Mouse (Mus musculus) small intestine, adult 10 weeks (tissue): ENCODE results near the gene Heatr3. TPM values are rescaled to one million over a fixed set of nuclear protein-coding genes. Genes with fewer than 3 reads are reported as not detected.

Experiments
- polyA plus RNA-seq: library from polyadenylated mRNA; stranded (reverse); fragments of 350-450 nt; fragmentation: Illumina TruSeq; extraction: RNeasy Lipid Tissue Mini Kit (QIAGEN cat#74804); gene quantifications from one replicate; pipeline ENCODE4 v1.2.3, GENCODE M21; 2014; ENCODE audit warnings: low replicate concordance

The Heatr3 gene
- polyA plus RNA-seq = 16.4 TPM

GRCm38 (mm10) chr8:88137748-88138484 lies at the start of gene Heatr3:
TSS of gene Heatr3 (plus strand) at chr8:88137855.

GRCm38 (mm10) chr8:88118456-88119036 lies 19.1 kb upstream of the Heatr3 start, which contains the start of gene Cnep1r1:
TSS of gene Cnep1r1 (plus strand) at chr8:88118769.

GRCm38 (mm10) chr8:88198945-88199571 lies 61.4 kb downstream of the Heatr3 start, which contains the start of gene Tent4b:
TSS of gene Tent4b (plus strand) at chr8:88199213.

Other genes starting within 250 kb of the Heatr3 start
- gene Zfp423, start 178.3 kb upstream of the Heatr3 start, polyA plus RNA-seq = 0.19 TPM
- 217 TPM for gene Cnep1r1, start 19.1 kb upstream of the Heatr3 start, polyA plus RNA-seq
- gene Tent4b, start 61.4 kb downstream of the Heatr3 start, polyA plus RNA-seq = 109 TPM
- 8.0 TPM for gene Adcy7, start 134.5 kb downstream of the Heatr3 start, polyA plus RNA-seq
- 60.1 TPM for gene Brd7, start 224.3 kb downstream of the Heatr3 start, polyA plus RNA-seq